Mouse (Mus musculus) midbrain, embryonic 10.5 days (tissue): Measurements from ENCODE around the gene Ifrd2. TPM values are rescaled to one million over a fixed set of nuclear protein-coding genes. Genes with fewer than 3 reads are reported as not detected.
A peak's percentile ranks its signal among the peaks of the same experiment; 100 is the strongest.
"Not testable (repeated sequence)": the region's sequence is repeated elsewhere in the genome, so short reads cannot be mapped to it uniquely, and the experiment has no call there.

Experiments
- DNase-seq: peaks from one replicate; pipeline ENCODE4 v3.0.0-alpha.2; 2017; ENCODE audit warnings: low spot score
- H3K27ac ChIP-seq: fragments of 300-500 bp; sonication (generic); replicated peaks from 2 replicates; pipeline ENCODE4 v1.5.1; 2016; ENCODE audit warnings: mild to moderate bottlenecking
- H3K27me3 ChIP-seq: fragments of 300-500 bp; sonication (generic); 2 replicates; pipeline ENCODE4 v1.6.1; 2016; ENCODE audit warnings: low read depth, mild to moderate bottlenecking; ENCODE audit not compliant: poor library complexity, severe bottlenecking
- H3K36me3 ChIP-seq: fragments of 300-500 bp; sonication (generic); 2 replicates; pipeline ENCODE4 v1.6.1; 2016; ENCODE audit warnings: mild to moderate bottlenecking, moderate library complexity
- H3K4me1 ChIP-seq: fragments of 300-500 bp; sonication (generic); 2 replicates; pipeline ENCODE4 v1.6.1; 2016
- H3K4me3 ChIP-seq: fragments of 300-500 bp; sonication (generic); 2 replicates; pipeline ENCODE4 v1.5.1; 2016; ENCODE audit warnings: mild to moderate bottlenecking, moderate library complexity
- H3K9me3 ChIP-seq: fragments of 300-500 bp; sonication (generic); replicated peaks from 2 replicates; pipeline ENCODE4 v1.6.1; 2016; ENCODE audit warnings: mild to moderate bottlenecking
- WGBS: fragments of 180-500 bp; shearing (Covaris S2); methylation state at CpG from one replicate; pipeline ENCODE4 v1.1.7; 2016; 5-methylcytosine and 5-hydroxymethylcytosine counted together
- polyA plus RNA-seq: library from polyadenylated mRNA; unstranded; fragments of >200 nt; fragmentation: Nextera tagmentation; extraction: Ambion mirVana; gene quantifications from 2 replicates; pipeline ENCODE4 v1.2.1, GENCODE M21; 2016

The Ifrd2 gene
- polyA plus RNA-seq, 1 experiment from 2014 or later: 56.8 TPM

GRCm38 (mm10) chr9:107570845-107571244 lies 16.6 kb upstream of the Ifrd2 start:
- peak overlapping the region; percentile 98; the same call in 1 of the 2 replicates for H3K27ac ChIP-seq
- WGBS: 94% methylated on average over 21 of the region's 21 CpGs
- DNase-seq: no peak
- peaks cover 58% of the 10 kb centered on the region for H3K36me3 ChIP-seq
- H3K9me3 ChIP-seq: 0 out of 2 replicates have a peak, but pooled peaks cover 6% of the 10 kb centered on the region
- peaks cover 59% of the 10 kb centered on the region for H3K4me1 ChIP-seq
- H3K4me3 ChIP-seq: peak overlapping the region; percentile 89
- H3K27me3 ChIP-seq: no peaks in the 10 kb centered on the region

GRCm38 (mm10) chr9:107571534-107572326 lies 15.7 kb upstream of the Ifrd2 start:
- DNase-seq: no peak
- H3K27ac ChIP-seq: no peak overlapping the region
- 95% methylated on average over 22 of the region's 22 CpGs for WGBS
- H3K36me3 ChIP-seq: peaks cover 51% of the 10 kb centered on the region
- H3K4me1 ChIP-seq: peaks cover 59% of the 10 kb centered on the region
- no peaks in the 10 kb centered on the region for H3K27me3 ChIP-seq
- H3K4me3 ChIP-seq: peak overlapping the region; percentile 89
- H3K9me3 ChIP-seq: 0 out of 2 replicates have a peak, but pooled peaks cover 6% of the 10 kb centered on the region

- Histone ChIP-seq H3K4me3 (peak overlapping the region; percentile 11), H3K4me1 (peaks cover 59% of the 10 kb centered on the region), H3K9me3 (0 out of 2 replicates have a peak, but pooled peaks cover 6% of the 10 kb centered on the region), H3K36me3 (peaks cover 51% of the 10 kb centered on the region), H3K27ac (no peak overlapping the region), H3K27me3 (no peaks in the 10 kb centered on the region)
- no peak for DNase-seq
- 95% methylated on average over 2 of the region's 2 CpGs for WGBS
These were observed 15.1 kb upstream of the Ifrd2 start for GRCm38 (mm10) chr9:107572327-107572662.

- peaks cover 59% of the 10 kb centered on the region for H3K4me1 ChIP-seq
- H3K27ac ChIP-seq, H3K9me3 ChIP-seq, DNase-seq, H3K27me3 ChIP-seq, H3K4me3 ChIP-seq: not testable (repeated sequence)
- peaks cover 52% of the 10 kb centered on the region for H3K36me3 ChIP-seq
- WGBS: 75% methylated on average over 6 of the region's 6 CpGs
These were observed 13.7 kb upstream of the Ifrd2 start for GRCm38 (mm10) chr9:107573774-107574173.

- peaks cover 66% of the 10 kb centered on the region for H3K4me1 ChIP-seq
- H3K36me3 ChIP-seq: peaks cover 46% of the 10 kb centered on the region
- H3K4me3 ChIP-seq: no peak overlapping the region
- 0 out of 2 replicates have a peak, but pooled peaks cover 6% of the 10 kb centered on the region for H3K9me3 ChIP-seq
- 87% methylated on average over 14 of the region's 14 CpGs for WGBS
- no peaks in the 10 kb centered on the region for H3K27me3 ChIP-seq
- no peak for DNase-seq
- H3K27ac ChIP-seq: peak overlapping the region; percentile 81
These were observed 11.7 kb upstream of the Ifrd2 start for GRCm38 (mm10) chr9:107575579-107576356.

GRCm38 (mm10) chr9:107576357-107577107 lies 10.9 kb upstream of the Ifrd2 start, which contains the start of gene Hyal1:
Hyal1 (plus strand) TSS chr9:107576927.
- peaks cover 66% of the 10 kb centered on the region for H3K4me1 ChIP-seq
- H3K27ac ChIP-seq: peak within 1 kb of the TSS; percentile 81
- 0 out of 2 replicates have a peak, but pooled peaks cover 6% of the 10 kb centered on the region for H3K9me3 ChIP-seq
- H3K27me3 ChIP-seq: no peaks in the 10 kb centered on the region
- peak within 1 kb of the TSS; percentile 53 for H3K4me3 ChIP-seq
- peak; percentile 85 for DNase-seq
- H3K36me3 ChIP-seq: peaks cover 39% of the 10 kb centered on the region
- WGBS: 30% methylated on average over 16 of the region's 16 CpGs

- no peak for DNase-seq
- 95% methylated on average over 10 of the region's 10 CpGs for WGBS
- 0 out of 2 replicates have a peak overlapping the region, but pooled peaks have one; percentile 35 for H3K27ac ChIP-seq
- H3K27me3 ChIP-seq: no peaks in the 10 kb centered on the region
- 0 out of 2 replicates have a peak, but pooled peaks cover 6% of the 10 kb centered on the region for H3K9me3 ChIP-seq
- peak overlapping the region; percentile 53; the same call in 1 of the 2 replicates for H3K4me3 ChIP-seq
- H3K4me1 ChIP-seq: peaks cover 67% of the 10 kb centered on the region
- H3K36me3 ChIP-seq: peaks cover 31% of the 10 kb centered on the region
These were observed 9.6 kb upstream of the Ifrd2 start for GRCm38 (mm10) chr9:107577871-107578270.

GRCm38 (mm10) chr9:107578587-107578986 lies 8.9 kb upstream of the Ifrd2 start, which contains the start of gene Naa80:
Naa80 (plus strand) TSS chr9:107578887.
- H3K27me3 ChIP-seq: no peaks in the 10 kb centered on the region
- H3K4me3 ChIP-seq: peak within 1 kb of the TSS; percentile 66; the same call in 1 of the 2 replicates

GRCm38 (mm10) chr9:107579023-107579900 lies 8.2 kb upstream of the Ifrd2 start:
- no peak for DNase-seq
- Histone ChIP-seq H3K9me3 (no peaks in the 10 kb centered on the region), H3K36me3 (peaks cover 30% of the 10 kb centered on the region), H3K27me3 (no peaks in the 10 kb centered on the region), H3K27ac (0 out of 2 replicates have a peak overlapping the region, but pooled peaks have one; percentile 34), H3K4me3 (peak overlapping the region; percentile 66; the same call in 1 of the 2 replicates), H3K4me1 (peaks cover 67% of the 10 kb centered on the region)
- 94% methylated on average over 14 of the region's 14 CpGs for WGBS

More at GRCm38 (mm10) chr9:107578587-107578986, 8.9 kb upstream of the Ifrd2 start, which contains the start of gene Naa80:
- DNase-seq: no peak
- Histone ChIP-seq H3K4me1 (peaks cover 67% of the 10 kb centered on the region), H3K9me3 (0 out of 2 replicates have a peak, but pooled peaks cover 2% of the 10 kb centered on the region), H3K27ac (0 out of 2 replicates have a peak within 1 kb of the TSS, but pooled peaks have one; percentile 35), H3K36me3 (peaks cover 31% of the 10 kb centered on the region)
- 81% methylated on average over 3 of the region's 3 CpGs for WGBS

GRCm38 (mm10) chr9:107580501-107581317 lies 6.7 kb upstream of the Ifrd2 start, which contains the start of gene Hyal3:
Hyal3 (plus strand) TSS chr9:107580818.
- H3K36me3 ChIP-seq: peaks cover 24% of the 10 kb centered on the region
- peak; percentile 82 for DNase-seq
- 1% methylated on average over 32 of the region's 32 CpGs for WGBS
- peak within 1 kb of the TSS; percentile 89 for H3K27ac ChIP-seq
- peak within 1 kb of the TSS; percentile 66 for H3K4me3 ChIP-seq
- H3K9me3 ChIP-seq: no peaks in the 10 kb centered on the region
- H3K4me1 ChIP-seq: peaks cover 64% of the 10 kb centered on the region
- no peaks in the 10 kb centered on the region for H3K27me3 ChIP-seq
